Mouse (Mus musculus) liver, embryonic 14.5 days (tissue): ENCODE data around the gene Lypd1. TPM values are rescaled to one million over a fixed set of nuclear protein-coding genes. Genes with fewer than 3 reads are reported as not detected.

Source experiments
- ATAC-seq: fragments of 200-750 bp; cut with Nextera tagmentation; 2 replicates; pipeline ENCODE4 v1.8.0; 2017; ENCODE audit warnings: moderate number of reproducible peaks, mild to moderate bottlenecking, moderate library complexity; ENCODE audit not compliant: insufficient read depth
- DNase-seq, 3 experiments: peaks; one replicate each; pipeline ENCODE4 v3.0.0-alpha.2; 2012 to 2013; ENCODE audit warnings: low read depth in 3 of 3, low spot score in 3 of 3
- H3K27ac ChIP-seq: fragments of 300-500 bp; sonication (generic); 2 replicates; pipeline ENCODE4 v1.5.1; 2014; ENCODE audit warnings: moderate library complexity, mild to moderate bottlenecking, control low read depth, inconsistent platforms
- H3K27me3 ChIP-seq: fragments of 300-500 bp; sonication (generic); 2 replicates; pipeline ENCODE4 v1.6.1; 2014; ENCODE audit warnings: mild to moderate bottlenecking, low read length, moderate library complexity; ENCODE audit not compliant: control insufficient read depth, insufficient read depth
- H3K36me3 ChIP-seq: fragments of 300-500 bp; sonication (generic); replicated peaks from 2 replicates; pipeline ENCODE4 v1.6.1; 2014; ENCODE audit warnings: low read depth; ENCODE audit not compliant: control insufficient read depth, insufficient read depth
- H3K4me1 ChIP-seq, 2 experiments: fragments of 200-500 bp in 1 of 2; fragments of 300-500 bp in 1 of 2; sonication (generic) in 1 of 2; replicated peaks; 2 replicates each; pipeline ENCODE4 v1.6.1; 2012 to 2014; ENCODE audit warnings: antibody characterized with exemption in 1 of 2, inconsistent platforms in 1 of 2, low read length in 1 of 2; ENCODE audit not compliant: control insufficient read depth in 2 of 2, insufficient read depth in 2 of 2
- H3K4me2 ChIP-seq: fragments of 300-500 bp; sonication (generic); 2 replicates; pipeline ENCODE4 v1.6.1; 2014; ENCODE audit warnings: low read depth, mild to moderate bottlenecking, control low read depth, moderate library complexity
- H3K4me3 ChIP-seq, 2 experiments: fragments of 200-500 bp in 1 of 2; fragments of 300-500 bp in 1 of 2; sonication (generic) in 1 of 2; 2 replicates each; pipeline ENCODE4 v1.5.1; 2012 to 2014; ENCODE audit warnings: low read depth in 2 of 2, low read length in 2 of 2, mild to moderate bottlenecking in 2 of 2, control low read depth in 1 of 2, inconsistent platforms in 1 of 2, moderate library complexity in 1 of 2; ENCODE audit not compliant: insufficient read depth in 1 of 2
- H3K9ac ChIP-seq: fragments of 300-500 bp; sonication (generic); replicated peaks from 2 replicates; pipeline ENCODE4 v1.6.1; 2014; ENCODE audit warnings: mild to moderate bottlenecking, control low read depth, moderate library complexity
- H3K9me3 ChIP-seq: fragments of 300-500 bp; sonication (generic); 2 replicates; pipeline ENCODE4 v1.6.1; 2016; ENCODE audit warnings: low read length, mixed read lengths; ENCODE audit not compliant: control insufficient read depth
- CTCF ChIP-seq: IDR thresholded peaks from 2 replicates; pipeline ENCODE4 v1.5.1; 2016; ENCODE audit warnings: antibody characterized with exemption, low read depth, control low read depth
- EP300 ChIP-seq: IDR thresholded peaks from 2 replicates; pipeline ENCODE4 v1.6.1; 2016; ENCODE audit warnings: antibody characterized with exemption, low read depth
- WGBS: fragments of 180-500 bp; shearing (Covaris S2); extraction: QIAGEN DNeasy Blood & Tissue Kit; methylation state at CpG from one replicate; pipeline ENCODE4 v1.1.7; 2014; ENCODE audit not compliant: insufficient replicate concordance; 5-methylcytosine and 5-hydroxymethylcytosine counted together
- polyA plus RNA-seq, 2 experiments: library from polyadenylated mRNA; depleted of rRNA in 1 of 2; stranded (reverse) in 1 of 2; unstranded in 1 of 2; fragments of >200 nt; fragmentation: Nextera tagmentation in 1 of 2; extraction: Ambion mirVana in 1 of 2; gene quantifications; 2 replicates each; pipeline versions ENCODE4 v1.2.1 to v1.2.3; 2012 to 2014

The Lypd1 gene
- polyA plus RNA-seq, 2 experiments, result 0.13 to 0.17 TPM

DNA sequence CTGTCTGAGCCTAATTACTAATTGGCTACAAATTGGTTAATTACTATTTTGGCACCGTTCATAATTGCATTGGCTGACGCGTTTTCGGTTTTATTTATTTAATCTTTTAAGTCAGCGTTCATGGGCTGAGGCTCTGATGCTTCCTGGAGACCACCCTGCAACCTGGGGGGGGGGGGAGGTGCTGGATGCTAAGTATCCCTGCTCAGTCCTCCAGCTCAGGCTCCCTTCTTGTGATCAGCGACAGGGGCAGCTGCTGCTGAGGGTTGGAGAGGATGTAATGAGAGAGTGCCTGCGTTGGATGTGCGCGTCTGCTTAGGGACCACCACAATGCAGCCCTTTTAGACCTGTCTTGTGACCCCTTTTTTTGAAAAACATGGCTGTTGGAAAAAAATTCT is 2.0 kb downstream of the Lypd1 start:
- ATAC-seq (no peak), DNase-seq (no peak)
- WGBS, result 4% methylated on average over 9 of the region's 9 CpGs
- Histone ChIP-seq H3K4me3 (no peak overlapping the region), H3K9me3 (no peaks in the 10 kb centered on the region), H3K4me2 (no peak overlapping the region), H3K27me3 (peaks cover 32% of the 10 kb centered on the region), H3K9ac (no peak overlapping the region), H3K27ac (no peak overlapping the region), H3K4me1 (no peaks in the 10 kb centered on the region), H3K36me3 (no peaks in the 10 kb centered on the region)
- TF ChIP-seq EP300 (no peak), CTCF (no peak)

DNA sequence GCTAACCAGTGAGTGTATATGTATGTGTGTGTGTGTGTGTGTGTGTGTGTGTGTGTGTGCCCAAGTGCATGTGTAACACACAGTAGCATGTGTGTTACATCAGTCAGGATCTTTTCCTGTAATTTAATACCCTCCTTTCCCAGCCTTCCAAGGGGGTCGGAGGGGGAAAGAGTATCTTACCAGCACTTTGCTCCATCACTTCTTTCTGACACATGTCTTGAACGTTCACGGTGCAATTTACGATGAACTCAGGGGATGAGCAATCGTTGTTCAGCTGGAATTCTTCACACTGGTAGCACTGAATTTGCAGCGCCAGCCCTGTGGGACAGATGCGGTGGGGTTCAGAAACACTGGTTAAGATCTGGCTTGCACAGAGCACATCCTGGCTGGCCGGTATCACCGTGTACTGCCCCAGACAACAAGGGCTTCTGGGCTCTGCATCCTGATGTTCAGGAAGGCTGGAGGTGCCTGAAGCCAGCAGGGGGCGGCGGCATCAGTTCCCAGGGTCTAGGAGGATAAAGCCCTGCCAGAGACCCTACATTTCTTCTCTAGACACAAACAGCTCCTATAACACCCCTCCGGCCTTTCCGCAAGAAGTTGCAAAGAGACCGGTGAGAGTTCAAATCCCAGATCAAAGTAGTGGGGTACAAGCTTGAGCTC is 2.6 kb downstream of the Lypd1 start:
- DNase-seq (no peak), ATAC-seq (no peak)
- H3K4me3 ChIP-seq, result no peak overlapping the region
- WGBS, result 17% methylated on average over 14 of the region's 14 CpGs
- TF ChIP-seq EP300 (no peak), CTCF (peak; percentile 37; the same call in 1 of the 2 replicates)
- H3K4me1 ChIP-seq, result no peaks in the 10 kb centered on the region
- no peak overlapping the region for H3K4me2 ChIP-seq
- no peak overlapping the region for H3K27ac ChIP-seq
- no peaks in the 10 kb centered on the region for H3K9me3 ChIP-seq
- no peaks in the 10 kb centered on the region for H3K36me3 ChIP-seq
- H3K27me3 ChIP-seq, result peaks cover 32% of the 10 kb centered on the region
- H3K9ac ChIP-seq, result no peak overlapping the region

DNA sequence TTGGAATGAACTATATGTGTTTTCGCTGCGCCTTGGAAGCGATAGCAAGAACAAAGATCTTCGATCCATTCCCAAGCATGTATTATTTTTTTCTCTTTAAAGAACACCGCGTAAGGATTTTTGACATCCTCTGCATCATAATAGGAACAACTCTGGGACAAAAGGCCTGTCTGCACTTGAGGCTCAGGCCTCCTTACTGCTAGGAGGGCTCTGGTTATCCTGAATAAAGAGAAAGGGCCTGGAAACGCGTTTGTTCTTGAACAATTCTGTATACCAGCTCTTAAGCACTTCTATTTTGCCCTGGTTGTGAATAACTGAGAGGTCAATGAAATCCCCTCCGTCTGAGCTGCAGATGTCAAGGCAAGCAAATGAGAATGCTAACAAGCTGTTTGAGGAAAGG is 19.7 kb downstream of the Lypd1 start:
- H3K4me3 ChIP-seq, result no peak overlapping the region
- no peak for DNase-seq
- no peak overlapping the region for H3K9ac ChIP-seq
- TF ChIP-seq EP300 (no peak), CTCF (no peak)
- H3K4me2 ChIP-seq, result no peak overlapping the region
- H3K27ac ChIP-seq, result no peak overlapping the region
- H3K27me3 ChIP-seq, result no peaks in the 10 kb centered on the region
- no peak for ATAC-seq
- H3K4me1 ChIP-seq, result no peaks in the 10 kb centered on the region
- H3K36me3 ChIP-seq, result no peaks in the 10 kb centered on the region
- WGBS, result 73% methylated on average over 9 of the region's 9 CpGs
- H3K9me3 ChIP-seq, result no peaks in the 10 kb centered on the region

DNA sequence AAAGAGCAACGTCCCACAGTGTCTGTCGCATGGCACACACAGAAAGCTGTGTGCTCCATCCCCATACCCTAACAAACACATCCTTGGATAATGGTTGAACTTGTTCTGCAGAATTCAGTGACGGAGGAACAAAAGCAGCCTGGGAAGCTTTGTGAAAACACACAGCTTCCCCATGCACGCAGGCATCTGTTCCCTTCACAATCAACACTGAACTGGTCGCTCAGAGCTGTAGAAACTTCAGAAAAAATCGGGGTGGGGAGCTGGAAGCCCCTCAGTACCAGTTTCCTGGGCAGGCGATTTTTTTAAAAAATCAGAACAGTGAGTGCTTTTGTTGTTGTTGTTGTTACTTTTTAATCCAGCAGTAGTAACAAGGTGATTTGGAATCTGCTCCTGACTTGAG is 42.8 kb downstream of the Lypd1 start:
- Histone ChIP-seq H3K4me1 (no peaks in the 10 kb centered on the region), H3K9ac (no peak overlapping the region), H3K9me3 (no peaks in the 10 kb centered on the region), H3K27ac (no peak overlapping the region), H3K36me3 (no peaks in the 10 kb centered on the region), H3K27me3 (no peaks in the 10 kb centered on the region), H3K4me2 (no peak overlapping the region), H3K4me3 (no peak overlapping the region)
- DNase-seq, result no peak
- TF ChIP-seq EP300 (no peak), CTCF (no peak)
- no peak for ATAC-seq
- WGBS, result 42% methylated on average over 7 of the region's 7 CpGs

DNA sequence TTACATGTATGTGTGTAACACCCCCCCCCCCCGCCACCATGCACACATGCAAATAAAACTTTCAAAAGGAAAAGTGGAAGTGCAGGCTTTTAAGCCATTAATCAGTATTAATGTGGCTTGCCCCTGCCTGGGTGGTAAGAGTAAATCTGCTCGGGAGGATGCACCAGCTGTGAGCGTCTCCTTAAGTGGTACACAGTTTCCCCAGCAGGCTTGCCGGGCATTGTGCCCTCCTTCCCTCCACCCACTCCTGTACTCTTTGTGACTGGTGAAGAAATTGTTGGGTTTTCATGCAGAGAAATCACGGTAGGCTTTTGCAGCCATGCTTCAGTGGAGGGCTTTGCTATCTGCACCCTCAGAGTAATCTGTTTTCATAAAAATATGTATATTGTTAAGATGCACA is 54.3 kb downstream of the Lypd1 start:
- no peaks in the 10 kb centered on the region for H3K9me3 ChIP-seq
- TF ChIP-seq EP300 (no peak), CTCF (no peak)
- no peak for ATAC-seq
- no peaks in the 10 kb centered on the region for H3K36me3 ChIP-seq
- no peaks in the 10 kb centered on the region for H3K4me1 ChIP-seq
- DNase-seq, result no peak
- no peak overlapping the region for H3K4me2 ChIP-seq
- H3K27me3 ChIP-seq, result no peaks in the 10 kb centered on the region
- no peak overlapping the region for H3K9ac ChIP-seq
- 53% methylated on average over 5 of the region's 5 CpGs for WGBS
- no peak overlapping the region for H3K4me3 ChIP-seq
- H3K27ac ChIP-seq, result no peak overlapping the region
